Mouse (Mus musculus) midbrain, postnatal 0 days (tissue): ENCODE data around the gene Sh3bp5. TPM values are rescaled to one million over a fixed set of nuclear protein-coding genes. Genes with fewer than 3 reads are reported as not detected.

Experiments
- ATAC-seq: fragments of 200-750 bp; cut with Nextera tagmentation; 2 replicates; pipeline ENCODE4 v1.8.0; 2017; ENCODE audit warnings: moderate number of reproducible peaks, mild to moderate bottlenecking, moderate TSS enrichment, moderate library complexity; ENCODE audit not compliant: low FRiP score
- DNase-seq: peaks from one replicate; pipeline ENCODE4 v3.0.0-alpha.2; 2015; ENCODE audit warnings: low spot score
- H3K27ac ChIP-seq: fragments of 300-500 bp; sonication (generic); 2 replicates; pipeline ENCODE4 v1.5.1; 2014; ENCODE audit warnings: low read depth, mild to moderate bottlenecking, low read length, mixed read lengths
- H3K27me3 ChIP-seq: fragments of 300-500 bp; sonication (generic); 2 replicates; pipeline ENCODE4 v1.6.1; 2014; ENCODE audit warnings: low read length, control low read depth, mixed read lengths; ENCODE audit not compliant: insufficient read depth
- H3K36me3 ChIP-seq: fragments of 300-500 bp; sonication (generic); 2 replicates; pipeline ENCODE4 v1.6.1; 2014; ENCODE audit warnings: low read length, control low read depth, mixed read lengths; ENCODE audit not compliant: insufficient read depth
- H3K4me1 ChIP-seq: fragments of 300-500 bp; sonication (generic); 2 replicates; pipeline ENCODE4 v1.6.1; 2014; ENCODE audit warnings: mild to moderate bottlenecking, control low read depth, antibody characterized with exemption, low read length, mixed read lengths; ENCODE audit not compliant: insufficient read depth
- H3K4me2 ChIP-seq: fragments of 300-500 bp; sonication (generic); 2 replicates; pipeline ENCODE4 v1.6.1; 2014; ENCODE audit warnings: low read depth, mild to moderate bottlenecking, low read length, mixed read lengths; ENCODE audit not compliant: poor library complexity, severe bottlenecking
- H3K4me3 ChIP-seq: fragments of 300-500 bp; sonication (generic); 2 replicates; pipeline ENCODE4 v1.5.1; 2014; ENCODE audit warnings: low read depth, mild to moderate bottlenecking, low read length, moderate library complexity
- H3K9ac ChIP-seq: fragments of 300-500 bp; sonication (generic); replicated peaks from 2 replicates; pipeline ENCODE4 v1.6.1; 2014; ENCODE audit warnings: mild to moderate bottlenecking, low read length, moderate library complexity, mixed read lengths; ENCODE audit not compliant: poor library complexity, severe bottlenecking
- H3K9me3 ChIP-seq: fragments of 300-500 bp; sonication (generic); 2 replicates; pipeline ENCODE4 v1.6.1; 2016; ENCODE audit warnings: low read length, control low read depth
- CTCF ChIP-seq: IDR thresholded peaks from 2 replicates; pipeline ENCODE4 v1.5.1; 2016; ENCODE audit warnings: antibody characterized with exemption, mild to moderate bottlenecking
- WGBS: fragments of 180-500 bp; shearing (Covaris S2); extraction: QIAGEN DNeasy Blood & Tissue Kit; methylation state at CpG from one replicate; pipeline ENCODE4 v1.1.7; 2014; 5-methylcytosine and 5-hydroxymethylcytosine counted together
- polyA plus RNA-seq: library from polyadenylated mRNA; unstranded; fragments of >200 nt; fragmentation: Nextera tagmentation; extraction: Ambion mirVana; gene quantifications from 2 replicates; pipeline ENCODE4 v1.2.1, GENCODE M21; 2015
- total RNA-seq: library from RNA; depleted of rRNA; stranded (reverse); fragments of >200 nt; gene quantifications from 2 replicates; pipeline ENCODE4 v1.2.3, GENCODE M21; 2014

Sh3bp5 gene
- total and polyA plus RNA-seq, 2 experiments from 2014 or later: 61.7 to 165 TPM

DNA sequence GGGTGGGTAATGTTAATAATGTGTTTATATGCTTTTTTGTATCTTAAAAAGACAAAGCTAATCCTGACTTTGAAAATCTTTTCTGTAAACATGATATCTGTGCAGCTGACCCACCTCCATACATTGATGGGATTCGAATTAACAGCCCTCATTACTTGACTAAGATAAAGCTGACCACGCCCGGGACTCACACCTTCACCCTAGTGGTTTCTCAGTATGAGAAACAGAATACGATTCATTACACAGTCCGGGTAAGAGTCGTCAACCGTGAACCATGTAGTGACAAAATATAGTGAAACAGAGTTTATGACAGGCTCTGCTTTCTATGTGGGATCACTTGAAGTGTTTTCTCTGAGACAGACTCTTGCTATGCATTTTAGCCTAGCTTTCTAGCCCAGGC lies 67.9 kb downstream of the Sh3bp5 start:
- Histone ChIP-seq H3K4me1 (no peaks in the 10 kb centered on the region), H3K4me3 (no peak overlapping the region), H3K9ac (no peak overlapping the region), H3K4me2 (no peak overlapping the region), H3K36me3 (peaks cover 53% of the 10 kb centered on the region), H3K27me3 (no peaks in the 10 kb centered on the region), H3K9me3 (no peaks in the 10 kb centered on the region), H3K27ac (no peak overlapping the region)
- TF ChIP-seq CTCF: no peak
- ATAC-seq (no peak), DNase-seq (no peak)
- 93% methylated on average over 7 of the region's 7 CpGs for WGBS

DNA sequence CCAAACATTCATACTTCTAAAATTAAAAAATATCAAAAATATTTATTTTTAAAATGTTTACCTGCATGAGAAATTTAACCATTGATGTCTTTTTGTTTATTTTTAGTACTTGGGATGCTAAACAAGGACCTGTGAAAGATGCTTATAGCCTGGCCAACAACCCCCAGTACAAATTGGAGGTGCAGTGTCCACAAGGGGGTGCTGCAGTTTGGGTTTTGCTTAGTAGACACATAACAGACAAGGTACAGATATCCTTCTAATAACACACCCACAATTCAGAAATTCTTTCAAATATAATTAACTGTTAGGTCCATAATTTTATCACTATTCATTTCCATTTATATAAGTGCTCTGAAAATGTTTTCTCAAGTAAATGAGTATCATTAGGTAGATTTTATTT lies 70.5 kb downstream of the Sh3bp5 start:
- Histone ChIP-seq H3K9ac (no peak overlapping the region), H3K4me3 (no peak overlapping the region), H3K4me2 (no peak overlapping the region), H3K36me3 (peaks cover 51% of the 10 kb centered on the region), H3K4me1 (no peaks in the 10 kb centered on the region), H3K9me3 (no peaks in the 10 kb centered on the region), H3K27me3 (no peaks in the 10 kb centered on the region), H3K27ac (no peak overlapping the region)
- no peak for ATAC-seq
- TF ChIP-seq CTCF: peak; percentile 74
- DNase-seq: peak; percentile 64

DNA sequence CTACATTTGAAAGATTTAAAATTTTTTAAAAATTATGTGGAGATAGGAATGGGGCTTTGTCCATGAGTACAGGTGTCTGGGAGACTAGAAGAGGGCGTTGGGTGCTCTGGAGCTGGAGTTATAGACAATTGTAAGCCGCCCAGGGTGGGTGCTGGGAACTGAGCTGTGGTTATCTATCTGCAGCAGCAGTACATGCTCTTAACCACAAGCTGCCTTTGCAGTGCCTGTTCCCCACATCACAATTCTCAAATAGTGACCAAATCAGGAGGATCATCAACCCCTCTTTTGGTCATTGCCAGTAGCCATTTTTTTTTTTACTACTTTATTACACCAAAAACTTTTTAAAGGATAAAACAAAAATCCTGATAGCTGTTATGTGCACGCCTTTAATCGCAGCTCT lies 71.3 kb downstream of the Sh3bp5 start:
- Histone ChIP-seq H3K4me2 (no peak overlapping the region), H3K4me1 (no peaks in the 10 kb centered on the region), H3K4me3 (no peak overlapping the region), H3K27ac (no peak overlapping the region), H3K36me3 (peaks cover 51% of the 10 kb centered on the region), H3K27me3 (no peaks in the 10 kb centered on the region), H3K9me3 (no peaks in the 10 kb centered on the region), H3K9ac (no peak overlapping the region)
- WGBS: 94% methylated on average over 4 of the region's 4 CpGs
- ATAC-seq (no peak), DNase-seq (no peak)
- TF ChIP-seq CTCF: no peak

DNA sequence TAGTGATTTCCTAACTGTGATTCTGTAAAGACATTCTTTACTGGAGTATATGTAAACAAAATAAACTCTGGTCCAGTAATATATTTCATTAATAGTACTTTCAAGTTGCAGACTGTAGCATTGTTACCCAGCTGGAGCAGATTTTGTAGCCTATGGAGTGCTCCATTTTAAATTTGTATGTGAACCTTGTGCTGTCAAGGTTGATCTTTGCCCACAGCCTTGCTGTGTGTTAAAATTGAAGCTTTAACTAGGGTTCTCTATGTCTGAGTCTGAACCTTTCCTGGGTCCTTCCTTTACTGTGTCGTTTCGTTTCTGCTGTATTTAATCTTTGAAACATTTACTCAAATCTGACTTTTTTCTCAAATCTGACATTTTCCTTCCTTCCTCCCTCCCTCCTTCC lies 73.6 kb downstream of the Sh3bp5 start:
- H3K27me3 ChIP-seq: no peaks in the 10 kb centered on the region
- no peak overlapping the region for H3K4me2 ChIP-seq
- H3K9me3 ChIP-seq: no peaks in the 10 kb centered on the region
- no peak for DNase-seq
- H3K9ac ChIP-seq: no peak overlapping the region
- H3K36me3 ChIP-seq: peaks cover 54% of the 10 kb centered on the region
- H3K27ac ChIP-seq: no peak overlapping the region
- ATAC-seq: no peak
- no peaks in the 10 kb centered on the region for H3K4me1 ChIP-seq
- no peak for TF ChIP-seq CTCF
- no peak overlapping the region for H3K4me3 ChIP-seq
- 90% methylated on average over 2 of the region's 2 CpGs for WGBS

DNA sequence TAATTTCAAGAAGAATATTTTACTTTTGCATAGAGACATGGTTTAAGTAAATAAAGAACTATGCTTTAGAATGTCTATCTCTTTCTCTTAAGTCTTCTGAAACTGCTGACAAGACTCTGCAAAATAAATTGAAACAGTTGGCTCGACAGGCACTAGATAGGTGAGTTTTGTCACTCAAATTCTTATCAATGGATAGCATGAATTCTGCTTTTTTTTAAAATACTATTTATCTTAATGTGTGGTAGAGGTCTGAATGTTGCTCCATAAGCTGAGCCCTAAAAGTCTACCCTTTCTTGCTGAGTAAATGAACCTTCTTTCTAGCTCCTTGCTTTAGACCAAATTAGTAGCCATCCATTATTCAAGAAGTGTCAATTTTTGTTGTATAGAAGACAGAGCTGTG lies 90.5 kb downstream of the Sh3bp5 start:
- Histone ChIP-seq H3K27ac (no peak overlapping the region), H3K9ac (no peak overlapping the region), H3K4me2 (no peak overlapping the region), H3K4me1 (no peaks in the 10 kb centered on the region), H3K4me3 (no peak overlapping the region), H3K27me3 (no peaks in the 10 kb centered on the region), H3K9me3 (no peaks in the 10 kb centered on the region), H3K36me3 (peaks cover 27% of the 10 kb centered on the region; the same call in 1 of the 2 replicates)
- ATAC-seq: no peak
- 91% methylated on average over 1 of the region's 1 CpGs for WGBS
- TF ChIP-seq CTCF: no peak
- DNase-seq: no peak

DNA sequence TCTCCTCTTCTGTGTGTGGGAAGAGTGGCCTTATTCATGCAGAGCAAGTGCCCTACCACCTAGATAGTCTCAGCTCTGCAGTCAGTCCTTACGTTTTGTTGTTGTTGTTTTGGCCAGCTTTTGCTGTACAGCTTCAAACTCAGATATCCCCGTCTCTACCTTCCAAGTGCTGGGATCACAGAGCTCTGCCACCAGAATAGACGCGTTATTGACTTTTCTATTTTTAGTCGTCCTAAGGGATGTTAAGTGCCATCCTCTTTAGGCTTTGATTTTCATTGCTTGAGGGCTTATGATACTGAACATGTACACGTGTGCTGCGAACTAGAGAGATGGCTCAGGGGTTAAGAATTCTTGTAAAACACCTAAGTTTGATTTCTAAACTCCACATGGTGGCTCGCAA lies 92.6 kb downstream of the Sh3bp5 start:
- no peak overlapping the region for H3K27ac ChIP-seq
- H3K4me3 ChIP-seq: no peak overlapping the region
- no peaks in the 10 kb centered on the region for H3K9me3 ChIP-seq
- 83% methylated on average over 8 of the region's 8 CpGs for WGBS
- H3K27me3 ChIP-seq: no peaks in the 10 kb centered on the region
- TF ChIP-seq CTCF: no peak
- H3K4me2 ChIP-seq: no peak overlapping the region
- no peak overlapping the region for H3K9ac ChIP-seq
- DNase-seq (no peak), ATAC-seq (no peak)
- 0 out of 2 replicates have a peak, but pooled peaks cover 4% of the 10 kb centered on the region for H3K4me1 ChIP-seq
- H3K36me3 ChIP-seq: peaks cover 23% of the 10 kb centered on the region; the same call in 1 of the 2 replicates

DNA sequence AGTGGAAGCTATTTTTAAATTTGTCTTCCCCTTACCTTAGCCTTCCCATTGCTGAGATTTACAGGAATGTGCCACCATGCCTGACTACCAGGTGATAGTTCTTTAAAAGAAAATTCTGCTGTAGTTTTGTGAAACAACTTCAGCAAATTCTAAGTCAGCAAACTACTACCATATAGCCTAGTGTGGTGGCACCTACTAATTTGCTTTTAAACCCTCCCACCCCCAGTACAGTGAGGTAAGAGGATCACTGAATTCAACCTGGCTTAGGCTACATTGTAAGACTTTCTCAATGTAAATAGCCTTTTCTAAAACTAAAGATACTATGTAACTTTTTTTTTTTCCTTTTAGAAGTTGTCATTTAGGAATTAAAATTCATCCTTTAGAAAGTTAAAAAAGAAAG lies 97.9 kb downstream of the Sh3bp5 start:
- H3K27ac ChIP-seq: no peak overlapping the region
- H3K9me3 ChIP-seq: no peaks in the 10 kb centered on the region
- peak overlapping the region; percentile 50 for H3K4me2 ChIP-seq
- H3K27me3 ChIP-seq: no peaks in the 10 kb centered on the region
- peaks cover 8% of the 10 kb centered on the region for H3K4me1 ChIP-seq
- no peak for ATAC-seq
- peak overlapping the region; percentile 70 for H3K4me3 ChIP-seq
- no peak overlapping the region for H3K9ac ChIP-seq
- no peak for TF ChIP-seq CTCF
- H3K36me3 ChIP-seq: no peaks in the 10 kb centered on the region; the same call in 1 of the 2 replicates
- no peak for DNase-seq
